Mouse (Mus musculus) ES-E14 (cell line): ENCODE data around the gene Kdm1b. TPM values are rescaled to one million over a fixed set of nuclear protein-coding genes. Genes with fewer than 3 reads are reported as not detected.

Experiments
- DNase-seq: peaks from one replicate; pipeline ENCODE4 v3.0.0-alpha.2; 2013; ENCODE audit warnings: low read depth, low spot score
- H3K27ac ChIP-seq: 2 replicates; pipeline ENCODE4 v1.5.1; 2012; ENCODE audit warnings: low read depth, mild to moderate bottlenecking, low read length, moderate library complexity, mixed read lengths; ENCODE audit not compliant: poor library complexity, insufficient read depth, severe bottlenecking
- H3K36me3 ChIP-seq: 2 replicates; pipeline ENCODE4 v1.6.1; 2012; ENCODE audit warnings: mild to moderate bottlenecking, low read length, moderate library complexity, mixed read lengths; ENCODE audit not compliant: control insufficient read depth, poor library complexity, insufficient read depth, severe bottlenecking
- H3K4me1 ChIP-seq, 2 experiments: fragments of 150-350 bp in 1 of 2; sonication (generic) in 1 of 2; 2 replicates each; pipeline ENCODE4 v1.6.1; 2012; ENCODE audit warnings: low read length in 2 of 2, mild to moderate bottlenecking in 1 of 2, mixed read lengths in 1 of 2; ENCODE audit not compliant: control insufficient read depth in 2 of 2, insufficient read depth in 2 of 2, poor library complexity in 1 of 2
- H3K4me3 ChIP-seq, 2 experiments: fragments of 150-350 bp in 1 of 2; sonication (generic) in 1 of 2; 2 replicates each; pipeline ENCODE4 v1.5.1; 2012; ENCODE audit warnings: low read length in 2 of 2, low read depth in 1 of 2, mild to moderate bottlenecking in 1 of 2, mixed read lengths in 1 of 2; ENCODE audit not compliant: insufficient read depth in 1 of 2, poor library complexity in 1 of 2, severe bottlenecking in 1 of 2
- H3K9ac ChIP-seq: 2 replicates; pipeline ENCODE4 v1.6.1; 2012; ENCODE audit warnings: low read depth, mild to moderate bottlenecking, low read length, mixed read lengths; ENCODE audit not compliant: poor library complexity, insufficient read depth, severe bottlenecking
- H3K9me3 ChIP-seq: fragments of 150-350 bp; sonication (generic); 2 replicates; pipeline ENCODE4 v1.6.1; 2012; ENCODE audit warnings: low read depth, mild to moderate bottlenecking, low read length; ENCODE audit not compliant: control insufficient read depth, insufficient read depth
- CHD2 ChIP-seq: IDR thresholded peaks from 2 replicates; pipeline ENCODE4 v1.6.1; 2014; ENCODE audit warnings: mild to moderate bottlenecking, low read depth, low read length, inconsistent platforms
- HCFC1 ChIP-seq: IDR thresholded peaks from 2 replicates; pipeline ENCODE4 v1.6.1; 2012; ENCODE audit warnings: low read length, inconsistent platforms, borderline replicate concordance; ENCODE audit not compliant: insufficient read depth
- MAFK ChIP-seq: IDR thresholded peaks from 2 replicates; pipeline ENCODE4 v1.6.1; 2014; ENCODE audit warnings: mild to moderate bottlenecking, low read depth, low read length, inconsistent platforms; ENCODE audit not compliant: insufficient read depth
- ZC3H11A ChIP-seq: IDR thresholded peaks from 2 replicates; pipeline ENCODE4 v1.6.1; 2012; ENCODE audit warnings: low read depth, mild to moderate bottlenecking, inconsistent platforms, low read length, borderline replicate concordance
- ZNF384 ChIP-seq: IDR thresholded peaks from 2 replicates; pipeline ENCODE4 v1.6.1; 2012; ENCODE audit warnings: low read depth, low read length, inconsistent platforms
- in situ Hi-C, 2 experiments: fragments of 600-800 bp; cut with MboI; formaldehyde crosslinking; loops; one replicate each; pipeline ENCODE4 v1.15.1; 2025; ENCODE audit warnings: low sequenced_read_pairs in 2 of 2, inconsistent platforms in 1 of 2; ENCODE audit not compliant: unreplicated experiment in 2 of 2
- total RNA-seq: library from RNA; depleted of rRNA; stranded (reverse); fragments of 300-350 nt; gene quantifications from 2 replicates; pipeline ENCODE4 v1.2.3, GENCODE M21; 2012

The Kdm1b gene
- total RNA-seq, 1 experiment, result 9.5 TPM

DNA sequence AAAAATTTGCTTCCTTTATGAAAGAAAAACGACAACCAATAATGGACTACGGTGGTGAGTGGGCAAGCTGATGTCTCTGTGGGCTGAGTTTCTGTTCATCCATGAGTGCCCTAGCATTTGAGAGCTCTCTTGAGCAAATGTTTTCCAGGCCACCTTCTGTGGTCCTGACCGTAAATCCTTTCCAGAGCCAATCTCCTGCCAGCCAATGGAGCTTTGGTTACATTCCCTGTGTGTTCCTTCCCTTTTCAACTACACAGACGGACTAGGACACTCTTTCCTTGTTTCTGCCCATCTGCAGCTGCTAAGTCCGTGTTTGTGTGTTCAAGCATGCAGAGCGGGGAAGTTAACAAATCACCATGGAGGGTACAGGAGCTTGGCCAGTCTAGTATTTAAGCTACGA lies 22.5 kb upstream of the Kdm1b start:
- in situ Hi-C loops, result loop anchor here in 1 of 2 experiments (25.0 kb wide), 1 partner anchor 183 kb away; no protein-coding TSS in a partner anchor
- no peaks in the 10 kb centered on the region for H3K4me1 ChIP-seq

DNA sequence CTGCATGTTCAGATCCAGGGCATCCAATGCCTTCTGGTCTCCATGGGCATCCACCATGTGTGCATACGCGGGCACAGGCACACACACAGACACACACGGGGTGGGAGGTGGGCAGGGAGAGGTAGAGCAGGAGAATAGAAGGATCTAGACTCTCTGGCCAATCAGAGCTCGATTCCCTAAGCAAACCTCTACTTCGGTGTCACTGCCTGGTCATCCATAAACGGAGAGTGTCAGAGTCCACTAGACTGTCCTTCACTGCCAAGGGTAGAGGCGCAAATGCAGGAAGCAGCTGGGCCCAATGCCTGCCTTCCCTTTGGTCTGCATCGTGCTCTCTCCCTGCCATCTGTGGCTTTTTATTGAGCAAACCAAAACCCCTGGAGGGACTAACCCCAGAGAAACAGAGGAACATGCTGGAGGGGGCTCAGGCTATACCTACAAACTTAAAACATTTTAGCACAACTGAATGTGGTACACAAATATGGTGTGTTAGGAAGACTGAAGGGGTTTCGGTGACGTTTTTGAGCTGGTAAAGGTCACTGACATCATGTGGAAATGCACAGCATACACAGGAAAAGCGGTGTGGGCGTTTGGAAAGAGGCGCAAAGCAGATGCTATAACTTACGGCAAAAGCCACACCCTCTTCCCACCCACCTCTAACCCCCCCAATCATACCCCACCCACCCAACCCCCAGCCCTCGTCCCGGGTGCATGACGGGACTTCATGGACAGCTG lies 12.8 kb upstream of the Kdm1b start:
- TF ChIP-seq MAFK (no peak), ZNF384 (no peak), HCFC1 (no peak), ZC3H11A (no peak), CHD2 (no peak)
- Histone ChIP-seq H3K27ac (no peak overlapping the region), H3K36me3 (peaks cover 3% of the 10 kb centered on the region), H3K9ac (no peak overlapping the region), H3K9me3 (no peaks in the 10 kb centered on the region), H3K4me1 (no peaks in the 10 kb centered on the region), H3K4me3 (no peak overlapping the region)
- DNase-seq, result no peak
- in situ Hi-C loops, result no loop called here

More for the DNA sequence above, 22.5 kb upstream of the Kdm1b start:
- no peak for TF ChIP-seq ZNF384
- no peak for TF ChIP-seq ZC3H11A
- TF ChIP-seq MAFK, result no peak
- no peak for TF ChIP-seq HCFC1
- TF ChIP-seq CHD2, result no peak
- no peak overlapping the region for H3K9ac ChIP-seq
- H3K4me3 ChIP-seq, result no peak overlapping the region
- H3K36me3 ChIP-seq, result no peaks in the 10 kb centered on the region; the same call in 1 of the 2 replicates
- no peak for DNase-seq
- H3K9me3 ChIP-seq, result no peaks in the 10 kb centered on the region
- no peak overlapping the region for H3K27ac ChIP-seq

DNA sequence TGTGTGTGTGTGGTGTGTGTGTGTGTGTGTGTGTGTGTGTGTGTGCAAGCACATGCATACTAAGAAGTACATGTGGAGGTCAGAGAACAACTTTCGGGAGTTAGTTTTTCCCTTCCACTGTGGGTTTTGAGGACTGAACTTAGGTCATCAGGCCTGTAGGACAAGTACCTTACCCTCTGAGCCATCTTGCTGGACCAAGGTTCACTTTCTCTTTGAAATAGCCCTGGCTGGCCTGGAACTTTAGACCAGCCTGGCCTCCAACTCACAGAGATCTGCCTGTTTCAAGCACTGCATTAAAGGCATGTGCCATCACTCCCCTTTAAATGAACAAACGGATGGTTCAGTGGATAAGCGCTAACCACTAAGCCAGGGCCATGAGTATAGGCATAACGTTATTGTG lies 9.7 kb upstream of the Kdm1b start:
- TF ChIP-seq CHD2 (no peak), MAFK (no peak), ZC3H11A (no peak), HCFC1 (no peak), ZNF384 (no peak)

DNA sequence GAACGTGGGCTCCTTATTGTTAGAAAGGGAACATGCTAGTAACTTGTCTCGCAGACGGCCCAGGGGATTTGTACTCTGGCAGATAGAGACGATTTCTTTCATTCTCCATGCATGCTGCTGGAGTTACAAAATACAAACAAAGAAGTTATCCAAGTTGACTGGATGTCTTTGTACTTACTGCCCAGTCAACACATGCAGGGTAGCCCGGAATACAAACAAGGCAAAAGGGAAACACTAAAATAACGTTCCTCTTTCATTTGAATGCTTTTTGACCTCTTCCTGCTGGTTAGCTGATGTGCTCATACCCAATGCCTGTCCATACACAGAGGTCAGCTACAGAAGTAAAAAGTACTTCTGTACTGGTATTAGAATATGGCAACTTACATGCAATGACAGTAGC lies 5.4 kb upstream of the Kdm1b start:
- in situ Hi-C loops, result no loop called here
- no peaks in the 10 kb centered on the region for H3K9me3 ChIP-seq
- H3K36me3 ChIP-seq, result peaks cover 3% of the 10 kb centered on the region; the same call in 1 of the 2 replicates

More for the DNA sequence above, 9.7 kb upstream of the Kdm1b start:
- Histone ChIP-seq H3K9ac (no peak overlapping the region), H3K4me1 (no peaks in the 10 kb centered on the region), H3K27ac (no peak overlapping the region), H3K4me3 (no peak overlapping the region), H3K36me3 (peaks cover 3% of the 10 kb centered on the region), H3K9me3 (no peaks in the 10 kb centered on the region)
- in situ Hi-C loops, result no loop called here
- no peak for DNase-seq

More for the DNA sequence above, 5.4 kb upstream of the Kdm1b start:
- Histone ChIP-seq H3K4me3 (no peak overlapping the region), H3K4me1 (peaks cover 0 to 2% of the 10 kb centered on the region in 2 experiments; a peak in 1 of 4 replicates), H3K9ac (no peak overlapping the region), H3K27ac (no peak overlapping the region)
- no peak for DNase-seq
- TF ChIP-seq ZNF384, result no peak
- no peak for TF ChIP-seq CHD2
- TF ChIP-seq HCFC1, result no peak
- no peak for TF ChIP-seq MAFK
- no peak for TF ChIP-seq ZC3H11A
